Mouse (Mus musculus): ENCODE measurements at regions not wholly inside any gene's neighbourhood (a gene's known extent, or its start where the extent isn't known, plus 50 kb on each side); places are given as distances from the start of the nearest gene placed in this dataset.
"Not testable (repeated sequence)": the region's sequence is repeated elsewhere in the genome, so short reads cannot be mapped to it uniquely, and the experiment has no call there.

GRCm38 (mm10) chr14:53044101-53044500 lies 548.6 kb upstream of the Olfr1507 start:
- in situ Hi-C loops (cut with MboI, MseI), result loop anchor here (5.0 to 10.0 kb wide), 2 partner anchors 311 to 698 kb away; no protein-coding TSS in a partner anchor

GRCm38 (mm10) chr14:53042016-53042415 lies 546.5 kb upstream of the Olfr1507 start:
- in situ Hi-C loops (cut with MboI, MseI), result loop anchor here (5.0 to 10.0 kb wide), 2 partner anchors 313 to 700 kb away; no protein-coding TSS in a partner anchor

DNA sequence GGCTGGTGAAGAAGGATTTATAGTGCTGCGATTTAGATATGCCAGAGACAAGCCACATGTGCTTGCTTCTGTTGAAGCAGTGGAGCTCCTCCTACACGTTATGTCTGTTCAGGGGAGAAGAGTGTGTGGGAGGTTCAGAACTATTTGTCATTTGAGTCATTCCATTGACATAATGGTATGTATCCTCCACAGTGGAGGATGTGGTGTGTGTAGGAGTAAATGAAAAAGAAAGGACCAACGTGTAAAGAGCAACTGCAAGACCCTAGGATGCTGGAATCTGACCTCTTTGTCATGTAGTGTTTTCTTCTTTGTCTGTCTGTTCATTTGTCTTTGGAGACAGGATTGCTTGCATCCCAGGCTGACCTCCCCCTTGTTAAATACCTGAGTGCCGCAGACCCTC lies 543.9 kb upstream of the Olfr1507 start:
- in situ Hi-C loops (cut with MboI, MseI), result not testable (repeated sequence)

- in situ Hi-C loops (cut with MboI, MseI), result not testable (repeated sequence)
These were observed 539.4 kb upstream of the Olfr1507 start for GRCm38 (mm10) chr14:53034940-53035339.

- in situ Hi-C loops (cut with MboI, MseI), result not testable (repeated sequence)
These were observed 537.7 kb upstream of the Olfr1507 start for GRCm38 (mm10) chr14:53033221-53033620.

GRCm38 (mm10) chr14:53032498-53032897 lies 536.9 kb upstream of the Olfr1507 start:
- in situ Hi-C loops (cut with MboI, MseI), result not testable (repeated sequence)

DNA sequence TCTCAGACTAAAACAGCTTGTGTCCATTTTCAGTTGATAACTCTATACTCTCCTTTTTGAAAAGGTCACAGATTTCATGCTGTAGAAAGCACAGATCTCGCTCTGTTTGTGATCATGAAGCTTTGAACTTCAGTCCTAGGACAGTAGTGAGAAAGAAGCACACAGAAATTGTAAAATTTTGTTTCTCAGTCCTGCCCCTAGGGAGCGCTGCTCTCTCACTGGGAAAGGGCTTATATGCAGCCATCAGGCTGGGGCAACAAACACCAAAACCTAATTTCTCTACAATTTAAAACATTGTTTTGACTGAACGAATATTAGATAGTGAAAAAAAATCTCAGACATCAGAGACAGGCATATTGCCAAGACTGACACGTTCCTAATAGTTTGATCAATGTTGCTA lies 534.7 kb upstream of the Olfr1507 start:
- in situ Hi-C loops (cut with MboI, MseI), result not testable (repeated sequence)

DNA sequence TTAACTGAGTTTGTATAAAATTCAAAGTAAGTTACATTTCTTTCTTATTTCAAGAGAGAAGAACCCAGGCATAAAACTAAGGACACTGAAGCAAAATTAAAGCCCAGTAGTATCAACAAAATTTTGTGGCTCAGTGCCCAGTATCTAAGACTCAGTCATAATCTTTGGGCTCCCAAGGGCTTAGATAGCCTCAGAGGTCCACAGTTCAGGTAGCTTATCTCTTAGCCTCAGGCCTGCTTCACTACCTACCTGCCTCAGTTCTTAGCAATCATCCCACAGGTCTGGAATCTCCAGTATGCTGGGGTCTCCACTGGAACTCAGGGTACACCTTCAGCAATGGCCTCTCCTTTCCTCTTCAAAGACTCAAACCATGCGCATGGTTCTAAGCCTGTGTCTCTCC lies 531.4 kb upstream of the Olfr1507 start:
- in situ Hi-C loops (cut with MboI, MseI), result loop anchor here (10.0 kb wide), 1 partner anchor 318 kb away; no protein-coding TSS in a partner anchor

DNA sequence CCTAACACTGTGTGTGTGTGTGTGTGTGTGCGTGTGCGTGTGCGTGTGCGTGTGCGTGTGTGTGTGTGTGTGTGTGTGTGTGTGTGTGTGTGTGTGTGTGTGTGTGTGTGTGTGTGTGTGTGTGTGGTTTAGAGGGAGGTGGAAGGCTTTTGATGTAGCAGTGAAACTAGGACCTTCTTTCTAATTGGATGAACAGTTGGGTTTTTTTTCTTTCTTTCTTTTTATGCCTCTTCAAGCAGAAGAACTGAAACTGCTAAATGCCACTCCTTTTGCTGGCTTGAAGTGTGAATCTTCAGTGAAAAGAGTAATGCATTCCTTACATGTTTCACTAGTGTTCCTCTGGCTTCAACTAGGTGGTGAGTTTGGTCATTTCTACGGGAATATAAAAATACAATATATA lies 524.6 kb upstream of the Olfr1507 start:
- in situ Hi-C loops (cut with MboI, MseI), result loop anchor here (10.0 kb wide), 1 partner anchor 325 kb away; no protein-coding TSS in a partner anchor

DNA sequence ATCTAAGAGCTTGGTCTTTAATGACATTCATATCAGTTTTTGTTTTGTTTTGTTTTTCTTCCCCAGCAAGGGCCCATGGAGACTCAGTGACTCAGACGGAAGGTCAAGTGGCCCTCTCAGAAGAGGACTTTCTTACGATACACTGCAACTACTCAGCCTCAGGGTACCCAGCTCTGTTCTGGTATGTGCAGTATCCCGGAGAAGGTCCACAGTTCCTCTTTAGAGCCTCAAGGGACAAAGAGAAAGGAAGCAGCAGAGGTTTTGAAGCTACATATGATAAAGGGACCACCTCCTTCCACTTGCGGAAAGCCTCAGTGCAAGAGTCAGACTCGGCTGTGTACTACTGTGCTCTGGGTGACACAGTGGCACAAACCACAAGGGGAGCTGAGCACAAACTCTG lies 512.2 kb upstream of the Olfr1507 start:
- in situ Hi-C loops (cut with MboI, MseI), result not testable (repeated sequence)

GRCm38 (mm10) chr14:53007323-53007722 lies 511.8 kb upstream of the Olfr1507 start:
- in situ Hi-C loops (cut with MboI, MseI), result not testable (repeated sequence)

- in situ Hi-C loops (cut with MboI, MseI), result not testable (repeated sequence)
These were observed 505.7 kb upstream of the Olfr1507 start for GRCm38 (mm10) chr14:53001289-53001688.

GRCm38 (mm10) chr14:52992106-52992760 lies 496.7 kb upstream of the Olfr1507 start:
- in situ Hi-C loops (cut with MboI, MseI), result loop anchor here (25.0 kb wide), 1 partner anchor 1195 kb away; no protein-coding TSS in a partner anchor

DNA sequence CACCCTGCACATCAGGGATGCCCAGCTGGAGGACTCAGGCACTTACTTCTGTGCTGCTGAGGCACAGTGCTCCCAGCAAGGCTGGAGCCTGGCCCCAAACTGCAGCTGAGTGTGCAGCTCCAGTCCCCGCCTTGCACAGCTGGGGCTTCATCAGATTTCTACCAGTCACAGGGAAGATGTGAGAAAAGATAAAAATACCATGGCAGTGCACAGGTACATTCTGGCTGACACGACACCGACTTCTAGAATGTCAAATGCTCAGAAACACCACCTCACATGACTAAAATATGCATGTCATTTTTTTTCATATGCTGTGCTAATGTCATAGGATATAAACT lies 495.7 kb upstream of the Olfr1507 start:
- in situ Hi-C loops (cut with MboI, MseI), result loop anchor here (25.0 kb wide), 1 partner anchor 1196 kb away; no protein-coding TSS in a partner anchor

GRCm38 (mm10) chr14:52990569-52991327 lies 495.2 kb upstream of the Olfr1507 start:
- in situ Hi-C loops (cut with MboI, MseI), result loop anchor here (25.0 kb wide), 1 partner anchor 1197 kb away; no protein-coding TSS in a partner anchor

- in situ Hi-C loops (cut with MboI, MseI), result loop anchor here (10.0 to 25.0 kb wide), 2 partner anchors 305 to 1197 kb away; no protein-coding TSS in a partner anchor
These were observed 494.4 kb upstream of the Olfr1507 start for GRCm38 (mm10) chr14:52989940-52990339.

GRCm38 (mm10) chr14:52988563-52988962 lies 493.0 kb upstream of the Olfr1507 start:
- in situ Hi-C loops (cut with MboI, MseI), result loop anchor here (10.0 to 25.0 kb wide), 2 partner anchors 306 to 1199 kb away; no protein-coding TSS in a partner anchor

DNA sequence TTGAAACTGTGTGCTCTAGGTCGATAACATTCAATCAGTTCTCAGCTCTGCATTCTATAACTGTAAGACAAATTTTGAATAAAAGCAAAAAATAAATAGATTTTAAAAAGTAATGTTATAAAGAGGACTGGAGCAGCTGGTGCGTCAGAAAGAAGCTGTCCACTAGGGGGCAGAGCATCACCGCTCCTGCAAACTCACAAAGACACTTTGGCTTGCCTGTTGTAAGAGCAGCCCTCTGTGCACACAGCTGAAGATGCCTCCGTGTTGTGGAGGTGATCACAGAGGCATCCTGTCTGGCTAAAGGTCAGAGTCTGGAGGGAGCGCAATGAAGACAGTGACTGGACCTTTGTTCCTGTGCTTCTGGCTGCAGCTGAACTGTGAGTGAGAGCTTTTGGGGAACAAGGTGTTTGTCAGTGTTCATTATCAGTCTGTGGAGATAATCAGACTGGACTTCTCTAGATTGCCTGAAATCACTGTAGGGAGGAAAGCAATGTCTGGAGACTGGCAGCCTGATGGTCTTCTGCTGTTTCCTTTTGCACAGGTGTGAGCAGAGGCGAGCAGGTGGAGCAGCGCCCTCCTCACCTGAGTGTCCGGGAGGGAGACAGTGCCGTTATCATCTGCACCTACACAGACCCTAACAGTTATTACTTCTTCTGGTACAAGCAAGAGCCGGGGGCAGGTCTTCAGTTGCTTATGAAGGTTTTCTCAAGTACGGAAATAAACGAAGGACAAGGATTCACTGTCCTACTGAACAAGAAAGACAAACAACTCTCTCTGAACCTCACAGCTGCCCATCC lies 476.9 kb upstream of the Olfr1507 start:
- in situ Hi-C loops (cut with MboI, MseI), result not testable (repeated sequence)

DNA sequence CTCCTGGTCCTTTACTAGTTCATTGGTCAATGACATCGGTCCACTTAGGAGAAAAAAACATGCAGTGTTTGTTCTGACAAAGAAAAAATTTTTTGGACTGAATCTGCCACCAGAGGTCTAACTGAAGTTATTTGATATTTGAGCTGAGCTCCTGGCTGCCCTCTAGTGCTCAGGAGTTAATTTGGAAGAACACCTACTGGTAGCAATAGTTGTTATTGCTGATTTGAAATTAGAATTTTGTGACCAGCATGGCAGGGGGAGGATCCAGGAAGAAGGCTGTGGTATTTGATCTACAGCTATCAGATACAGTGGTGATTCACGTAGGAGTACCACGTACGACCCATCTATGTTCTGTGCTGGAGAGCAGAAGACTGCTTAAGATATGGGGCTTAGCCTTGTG lies 466.6 kb upstream of the Olfr1507 start:
- in situ Hi-C loops (cut with MboI, MseI), result not testable (repeated sequence)

GRCm38 (mm10) chr14:52956515-52956914 lies 461.0 kb upstream of the Olfr1507 start:
- in situ Hi-C loops (cut with MboI, MseI), result not testable (repeated sequence)

GRCm38 (mm10) chr14:52944925-52945324 lies 449.4 kb upstream of the Olfr1507 start:
- in situ Hi-C loops (cut with MboI, MseI), result loop anchor here (25.0 kb wide), 1 partner anchor 133 kb away; no protein-coding TSS in a partner anchor
